Mouse (Mus musculus) E14TG2a.4 (cell line): ENCODE measurements at regions not wholly inside any gene's neighbourhood (a gene's known extent, or its start where the extent isn't known, plus 50 kb on each side); places are given as distances from the start of the nearest gene placed in this dataset.

Experiments
- H3K27me3 ChIP-seq: 2 replicates; pipeline ENCODE4 v1.6.1; 2014; ENCODE audit warnings: low read length, control low read depth; ENCODE audit not compliant: insufficient read depth
- H3K36me3 ChIP-seq: 2 replicates; pipeline ENCODE4 v1.6.1; 2014; ENCODE audit warnings: low read length, control low read depth; ENCODE audit not compliant: insufficient read depth
- H3K4me1 ChIP-seq: replicated peaks from 2 replicates; pipeline ENCODE4 v1.6.1; 2014; ENCODE audit warnings: low read depth, low read length, control low read depth
- H3K4me3 ChIP-seq: replicated peaks from 2 replicates; pipeline ENCODE4 v1.5.1; 2014; ENCODE audit warnings: mild to moderate bottlenecking, low read length
- H3K9me3 ChIP-seq: 2 replicates; pipeline ENCODE4 v1.6.1; 2014; ENCODE audit warnings: low read length, control low read depth
- CTCF ChIP-seq: conservative IDR thresholded peaks from 2 replicates; pipeline ENCODE4 v1.5.1; 2014; ENCODE audit warnings: low read length
- NANOG ChIP-seq: IDR thresholded peaks from 2 replicates; pipeline ENCODE4 v1.6.1; 2014; ENCODE audit warnings: borderline replicate concordance, low read length, mixed read lengths
- POU5F1 ChIP-seq: IDR thresholded peaks from 2 replicates; pipeline ENCODE4 v1.6.1; 2014; ENCODE audit warnings: low read length, borderline replicate concordance

- no peak overlapping the region for H3K4me3 ChIP-seq
- H3K4me1 ChIP-seq: no peaks in the 10 kb centered on the region
- no peaks in the 10 kb centered on the region for H3K36me3 ChIP-seq
- H3K9me3 ChIP-seq: peaks cover 4% of the 10 kb centered on the region; the same call in 1 of the 2 replicates
- TF ChIP-seq NANOG (no peak), CTCF (no peak), POU5F1 (no peak)
- no peaks in the 10 kb centered on the region for H3K27me3 ChIP-seq
These were observed 416.2 kb upstream of the Prmt6 start for GRCm38 (mm10) chr3:110666992-110667391.

- Histone ChIP-seq H3K4me3 (no peak overlapping the region), H3K27me3 (no peaks in the 10 kb centered on the region), H3K9me3 (peaks cover 12% of the 10 kb centered on the region; the same call in 1 of the 2 replicates), H3K36me3 (no peaks in the 10 kb centered on the region), H3K4me1 (no peaks in the 10 kb centered on the region)
- TF ChIP-seq POU5F1 (no peak), CTCF (no peak), NANOG (no peak)
These were observed 406.8 kb upstream of the Prmt6 start for GRCm38 (mm10) chr3:110657495-110658105.

DNA sequence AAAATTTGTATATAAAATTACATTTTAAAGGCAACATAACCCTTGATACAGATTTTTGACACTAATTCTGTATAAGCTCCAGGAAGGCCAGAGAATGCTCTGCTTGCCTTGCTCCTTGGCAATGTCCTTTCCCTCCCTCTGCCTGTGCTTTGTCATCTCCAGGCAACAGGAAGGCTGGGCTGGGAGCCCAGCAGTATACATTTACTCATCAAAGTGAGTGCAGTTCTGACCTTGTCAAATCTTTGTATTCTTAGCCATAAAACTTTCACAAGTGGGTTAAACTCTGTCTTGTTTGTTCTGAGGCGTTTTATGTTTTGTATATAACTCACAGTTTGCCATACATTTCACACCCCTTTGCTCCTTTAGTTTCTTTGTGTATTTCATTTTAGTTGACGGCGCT is 375.5 kb upstream of the Prmt6 start:
- no peaks in the 10 kb centered on the region for H3K4me1 ChIP-seq
- H3K9me3 ChIP-seq: no peaks in the 10 kb centered on the region
- H3K27me3 ChIP-seq: no peaks in the 10 kb centered on the region
- no peaks in the 10 kb centered on the region for H3K36me3 ChIP-seq
- no peak overlapping the region for H3K4me3 ChIP-seq
- TF ChIP-seq POU5F1 (no peak), NANOG (no peak), CTCF (no peak)

DNA sequence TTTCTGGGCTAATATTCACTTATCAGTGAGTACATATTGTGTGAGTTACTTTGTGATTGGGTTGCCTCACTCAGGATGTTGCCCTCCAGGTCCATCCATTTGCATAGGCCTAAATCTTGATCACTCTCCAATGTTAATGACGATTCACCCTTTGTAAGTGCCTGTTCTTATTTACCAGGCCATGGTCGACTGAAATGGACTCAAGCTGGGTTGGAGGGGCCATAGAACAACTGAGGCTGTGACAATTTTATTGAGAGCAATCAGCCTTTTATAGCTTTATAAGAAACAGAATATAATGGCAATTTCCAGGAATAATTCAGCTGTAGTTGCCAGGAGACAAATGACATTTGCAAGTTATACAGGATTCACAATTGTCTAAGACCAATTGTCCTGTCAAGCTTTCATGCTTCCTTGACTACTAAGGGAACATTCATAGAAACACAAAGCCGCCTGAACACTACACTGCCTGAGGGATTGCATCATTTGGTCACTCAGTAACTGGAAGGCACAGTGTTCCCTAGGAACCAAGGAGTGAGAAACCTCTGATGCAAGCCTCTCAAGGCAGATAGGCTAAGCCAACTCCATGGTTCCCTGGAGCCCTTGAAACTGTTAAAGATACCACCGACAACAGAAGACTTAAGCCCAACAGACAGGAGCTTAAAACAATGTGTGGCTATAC is 348.5 kb upstream of the Prmt6 start:
- H3K4me3 ChIP-seq: no peak overlapping the region
- H3K36me3 ChIP-seq: no peaks in the 10 kb centered on the region
- H3K4me1 ChIP-seq: no peaks in the 10 kb centered on the region
- no peaks in the 10 kb centered on the region for H3K9me3 ChIP-seq
- H3K27me3 ChIP-seq: no peaks in the 10 kb centered on the region
- TF ChIP-seq CTCF: no peak
- no peak for TF ChIP-seq POU5F1
- TF ChIP-seq NANOG: no peak

DNA sequence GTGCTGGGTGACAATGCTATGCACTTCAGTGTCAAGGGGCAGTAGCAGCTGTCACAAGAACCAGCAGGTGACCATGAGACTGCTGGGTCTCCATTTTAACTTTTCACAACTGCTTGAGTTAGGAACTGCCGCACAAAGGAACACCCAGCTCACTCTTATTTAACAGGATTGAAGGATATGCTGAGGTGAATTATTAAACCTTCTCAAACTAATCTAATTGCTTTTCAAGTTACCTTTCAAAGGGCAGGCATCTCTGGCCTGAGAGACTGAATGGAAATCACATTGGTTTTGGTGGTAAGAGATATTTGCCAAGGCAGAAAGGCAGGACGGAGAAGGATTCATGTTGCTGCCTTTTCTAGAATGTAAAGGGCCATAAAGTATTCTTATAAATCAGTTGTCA is 332.0 kb upstream of the Prmt6 start:
- H3K36me3 ChIP-seq: no peaks in the 10 kb centered on the region
- H3K27me3 ChIP-seq: no peaks in the 10 kb centered on the region
- no peak for TF ChIP-seq POU5F1
- TF ChIP-seq CTCF: no peak
- H3K4me1 ChIP-seq: no peaks in the 10 kb centered on the region
- H3K9me3 ChIP-seq: peaks cover 3% of the 10 kb centered on the region; the same call in 1 of the 2 replicates
- H3K4me3 ChIP-seq: no peak overlapping the region

GRCm38 (mm10) chr3:110579261-110579660 is 328.5 kb upstream of the Prmt6 start:
- H3K4me3 ChIP-seq: no peak overlapping the region
- no peaks in the 10 kb centered on the region for H3K9me3 ChIP-seq
- no peaks in the 10 kb centered on the region for H3K4me1 ChIP-seq
- H3K27me3 ChIP-seq: no peaks in the 10 kb centered on the region
- H3K36me3 ChIP-seq: no peaks in the 10 kb centered on the region
- TF ChIP-seq POU5F1 (no peak), NANOG (no peak), CTCF (no peak)

- H3K9me3 ChIP-seq: no peaks in the 10 kb centered on the region
- no peaks in the 10 kb centered on the region for H3K4me1 ChIP-seq
- H3K36me3 ChIP-seq: no peaks in the 10 kb centered on the region
- no peaks in the 10 kb centered on the region for H3K27me3 ChIP-seq
- no peak overlapping the region for H3K4me3 ChIP-seq
- no peak for TF ChIP-seq CTCF
- no peak for TF ChIP-seq POU5F1
- TF ChIP-seq NANOG: no peak
These were observed 316.4 kb upstream of the Prmt6 start for GRCm38 (mm10) chr3:110567187-110567586.

DNA sequence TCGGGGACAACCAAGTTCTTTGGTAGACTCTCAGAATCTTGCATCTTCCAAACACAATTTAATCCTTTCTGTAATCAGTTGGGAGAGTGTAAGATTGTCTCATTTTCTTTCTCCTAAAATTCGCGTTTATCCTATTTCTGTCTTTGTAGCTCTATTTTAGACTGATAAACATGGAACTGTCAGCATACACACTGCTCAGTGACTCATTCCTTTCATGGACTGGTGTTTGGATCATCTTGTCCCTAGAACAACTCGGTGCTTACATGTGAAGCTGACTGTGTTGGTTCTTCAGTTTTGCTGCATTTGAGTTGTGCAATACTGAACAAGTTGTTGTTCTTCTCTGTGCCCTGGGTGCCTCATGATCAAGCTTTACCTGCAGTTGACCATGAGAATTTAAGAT is 296.5 kb upstream of the Prmt6 start:
- H3K9me3 ChIP-seq: no peaks in the 10 kb centered on the region
- H3K4me1 ChIP-seq: no peaks in the 10 kb centered on the region
- H3K4me3 ChIP-seq: no peak overlapping the region
- no peaks in the 10 kb centered on the region for H3K36me3 ChIP-seq
- no peak for TF ChIP-seq POU5F1
- no peak for TF ChIP-seq CTCF
- TF ChIP-seq NANOG: no peak
- no peaks in the 10 kb centered on the region for H3K27me3 ChIP-seq

- Histone ChIP-seq H3K27me3 (no peaks in the 10 kb centered on the region), H3K9me3 (no peaks in the 10 kb centered on the region), H3K4me3 (no peak overlapping the region), H3K36me3 (no peaks in the 10 kb centered on the region), H3K4me1 (no peaks in the 10 kb centered on the region)
- no peak for TF ChIP-seq CTCF
- no peak for TF ChIP-seq POU5F1
- TF ChIP-seq NANOG: no peak
These were observed 287.5 kb upstream of the Prmt6 start for GRCm38 (mm10) chr3:110538275-110538674.
